Mouse (Mus musculus) spleen, adult 2 months (tissue): ENCODE data around the gene Flii.

Experiments
- CTCF ChIP-seq: fragments of 200-500 bp; IDR thresholded peaks from 2 replicates; pipeline ENCODE4 v1.5.1; 2011; ENCODE audit warnings: mild to moderate bottlenecking, inconsistent platforms; ENCODE audit not compliant: insufficient read depth, insufficient read length, insufficient replicate concordance; ENCODE audit errors: extremely low read depth
- POLR2A ChIP-seq: fragments of 200-500 bp; IDR thresholded peaks from 2 replicates; pipeline ENCODE4 v1.6.1; 2011; ENCODE audit warnings: low read depth, low read length, inconsistent platforms

GRCm38 (mm10) chr11:60775578-60775977, 48.5 kb upstream of the Flii start:
- TF ChIP-seq CTCF (no peak), POLR2A (no peak)
